In genomic region chr2:30270134-30270533, GRCm38 (mm10) we compare ENCODE assay signal across 9 mouse cellular contexts. TPM values are rescaled to one million over a fixed set of nuclear protein-coding genes. Genes with fewer than 3 reads are reported as not detected.
DNase-seq lines count a peak whose midpoint lies in the region; ATAC-seq and TF ChIP-seq lines count a peak whose summit lies in the region.
"Had no signal": no experiment of that assay in that cellular context is flagged by ENCODE, and none has a peak within 500 bp of the region (broad histone marks: within the 10 kb centered on the region; RNA-seq: fewer than 3 reads in every experiment).

No protein-coding gene starts in this region.

- H3K27ac ChIP-seq in embryonic facial prominence, embryonic 11.5 days (replicated peaks; ENCODE audit: low read depth, low read length): no peak overlapping the region
- peak overlapping the region; percentile 40 for H3K27ac ChIP-seq in kidney, adult 2 months (ENCODE audit: insufficient read depth, low read depth, low read length)
- no peak overlapping the region for H3K27ac ChIP-seq in limb, embryonic 12.5 days
- H3K27ac ChIP-seq in midbrain, embryonic 16.5 days (ENCODE audit: low read length): no peak overlapping the region; the same call in 1 of the 2 replicates

- TF ChIP-seq CTCF in kidney, adult 2 months (conservative IDR thresholded peaks at IDR 0.05; ENCODE audit: insufficient read depth, insufficient read length, low read depth, low read length): peak; percentile 72

- WGBS in embryonic facial prominence, embryonic 11.5 days: 30% methylated on average over 1 of the region's 1 CpGs
- 5% methylated on average over 1 of the region's 1 CpGs for WGBS in kidney, adult 2 months
- WGBS in limb, embryonic 12.5 days: 62% methylated on average over 1 of the region's 1 CpGs
- 79% methylated on average over 1 of the region's 1 CpGs for WGBS in midbrain, embryonic 16.5 days

- H3K4me1 ChIP-seq in embryonic facial prominence, embryonic 11.5 days (ENCODE audit: control insufficient read depth, insufficient read depth, low read length): peaks cover 4% of the 10 kb centered on the region; the same call in 1 of the 2 replicates
- H3K4me1 ChIP-seq in kidney, adult 2 months (ENCODE audit: control insufficient read depth, insufficient read depth, low read length): peaks cover 31% of the 10 kb centered on the region
- peaks cover 24% of the 10 kb centered on the region for H3K4me1 ChIP-seq in limb, embryonic 12.5 days (replicated peaks)
- 0 out of 2 replicates have a peak, but pooled peaks cover 2% of the 10 kb centered on the region for H3K4me1 ChIP-seq in midbrain, embryonic 16.5 days (ENCODE audit: control insufficient read depth, insufficient read depth, low read length)

- TF ChIP-seq POLR2A in kidney, adult 2 months (IDR thresholded peaks at IDR 0.05; ENCODE audit: low read depth, low read length): no peak

- no peaks in the 10 kb centered on the region for H3K27me3 ChIP-seq in embryonic facial prominence, embryonic 11.5 days (ENCODE audit: control insufficient read depth, insufficient read depth, low read length)
- H3K27me3 ChIP-seq in kidney, adult 2 months (replicated peaks; ENCODE audit: control insufficient read depth, insufficient read depth, low read length): no peaks in the 10 kb centered on the region
- H3K27me3 ChIP-seq in limb, embryonic 12.5 days: no peaks in the 10 kb centered on the region
- H3K27me3 ChIP-seq in midbrain, embryonic 16.5 days (ENCODE audit: control insufficient read depth, insufficient read depth, low read depth, low read length): no peaks in the 10 kb centered on the region

- no peaks in the 10 kb centered on the region for H3K9me3 ChIP-seq in embryonic facial prominence, embryonic 11.5 days (replicated peaks; ENCODE audit: control insufficient read depth, low read length)
- H3K9me3 ChIP-seq in limb, embryonic 12.5 days: no peaks in the 10 kb centered on the region
- H3K9me3 ChIP-seq in midbrain, embryonic 16.5 days (replicated peaks; ENCODE audit: control insufficient read depth, low read length, poor library complexity, severe bottlenecking): no peaks in the 10 kb centered on the region

- no peak overlapping the region for H3K4me3 ChIP-seq in embryonic facial prominence, embryonic 11.5 days (ENCODE audit: low read depth, low read length)
- H3K4me3 ChIP-seq in kidney, adult 2 months (ENCODE audit: insufficient read depth, low read depth, low read length): no peak overlapping the region
- H3K4me3 ChIP-seq in limb, embryonic 12.5 days (replicated peaks): no peak overlapping the region
- no peak overlapping the region for H3K4me3 ChIP-seq in midbrain, embryonic 16.5 days (ENCODE audit: low read depth, low read length)

- peak; percentile 81 for DNase-seq in CD4-positive, CD25-positive, alpha-beta regulatory T cell, adult 2 months (ENCODE audit: low read depth, low spot score)
- DNase-seq in adrenal gland, postnatal 10 days: peak; percentile 77
- DNase-seq in embryonic facial prominence, embryonic 11.5 days (ENCODE audit: low spot score): peak; percentile 81
- peak; percentile 92 for DNase-seq in heart, adult 8-10 months (ENCODE audit: low spot score)
- peak; percentile 90 for DNase-seq in kidney, adult 2 months
- DNase-seq in thymus, postnatal 0 days (ENCODE audit: low spot score): peak; percentile 73

- H3K36me3 ChIP-seq in embryonic facial prominence, embryonic 11.5 days (replicated peaks; ENCODE audit: control insufficient read depth, insufficient read depth, low read depth, low read length): no peaks in the 10 kb centered on the region
- no peaks in the 10 kb centered on the region; the same call in 1 of the 2 replicates for H3K36me3 ChIP-seq in kidney, adult 2 months (ENCODE audit: control insufficient read depth, insufficient read depth, low read length)
- H3K36me3 ChIP-seq in limb, embryonic 12.5 days: no peaks in the 10 kb centered on the region
- peaks cover 2% of the 10 kb centered on the region for H3K36me3 ChIP-seq in midbrain, embryonic 16.5 days (ENCODE audit: control insufficient read depth, insufficient read depth, low read length)

- H3K9ac ChIP-seq in embryonic facial prominence, embryonic 11.5 days (replicated peaks; ENCODE audit: low read length): no peak overlapping the region
- H3K9ac ChIP-seq in limb, embryonic 12.5 days (replicated peaks): no peak overlapping the region
- H3K9ac ChIP-seq in midbrain, embryonic 16.5 days (ENCODE audit: low read depth, low read length): no peak overlapping the region

- peak; percentile 63 for ATAC-seq in embryonic facial prominence, embryonic 11.5 days (replicated peaks; ENCODE audit: insufficient number of reproducible peaks, low FRiP score, low TSS enrichment, low read depth)
- peak; percentile 61; the same call in 1 of the 2 replicates for ATAC-seq in limb, embryonic 12.5 days (ENCODE audit: insufficient number of reproducible peaks, insufficient read depth, low FRiP score, low TSS enrichment, low read depth)
- peak; percentile 80 for ATAC-seq in midbrain, embryonic 16.5 days

- no peak overlapping the region for H3K4me2 ChIP-seq in embryonic facial prominence, embryonic 11.5 days (ENCODE audit: low read depth, low read length)
- no peak overlapping the region for H3K4me2 ChIP-seq in limb, embryonic 12.5 days
- H3K4me2 ChIP-seq in midbrain, embryonic 16.5 days (ENCODE audit: low read length): no peak overlapping the region

RNA-seq across cellular contexts. Expression of gene Phyhd1, which starts 4.1 kb away (rescaled TPM):
- total RNA-seq in adrenal gland, postnatal 10 days (2021): 10 to 100 TPM; 23.7 to 24.1 TPM
- 2.3 and 4.5 TPM in 2 replicates for polyA plus RNA-seq in embryonic facial prominence, embryonic 11.5 days (2014; fragmentation: Nextera tagmentation; extraction: Ambion mirVana)
- 100 to 1,000 TPM in 3 of 4 experiments, 10 to 100 TPM in 1; 97.7 to 135 (median 112) TPM for total RNA-seq in heart, adult 8-10 months (2022)
- 117 and 130 TPM in 2 replicates for polyA plus RNA-seq in kidney, adult 2 months (2012; rRNA removed)
- polyA plus RNA-seq in limb, embryonic 12.5 days (2016; fragmentation: Nextera tagmentation; extraction: Ambion mirVana): 2.6 and 3.6 TPM in 2 replicates
- 6.1 and 7.2 TPM in 2 replicates for polyA plus RNA-seq in midbrain, embryonic 16.5 days (2015; fragmentation: Nextera tagmentation; extraction: Ambion mirVana)
- 2.8 and 3.0 TPM in 2 replicates for polyA plus RNA-seq in thymus, postnatal 0 days (2015; fragmentation: Nextera tagmentation; extraction: Ambion mirVana)

RNA-seq across cellular contexts. Expression of gene Gm28038, which starts 10.7 kb away (rescaled TPM):
- not detected for total RNA-seq in adrenal gland, postnatal 10 days (2021)
- not detected in 2 replicates for polyA plus RNA-seq in embryonic facial prominence, embryonic 11.5 days (2014; fragmentation: Nextera tagmentation; extraction: Ambion mirVana)
- 1 to 10 TPM in 2 of 4 experiments, not detected in 2; 1.3 to 3.7 TPM for total RNA-seq in heart, adult 8-10 months (2022)
- polyA plus RNA-seq in kidney, adult 2 months (2012; rRNA removed): not detected in 2 replicates
- not detected in 2 replicates for polyA plus RNA-seq in limb, embryonic 12.5 days (2016; fragmentation: Nextera tagmentation; extraction: Ambion mirVana)
- not detected in 2 replicates for polyA plus RNA-seq in midbrain, embryonic 16.5 days (2015; fragmentation: Nextera tagmentation; extraction: Ambion mirVana)
- polyA plus RNA-seq in thymus, postnatal 0 days (2015; fragmentation: Nextera tagmentation; extraction: Ambion mirVana): not detected in 2 replicates
- total RNA-seq: left cerebral cortex, adult 8-10 months had no signal

RNA-seq across cellular contexts. Expression of gene Dolk, which starts 16.0 kb away (rescaled TPM):
- 10 to 100 TPM; 43.4 to 46.2 TPM for total RNA-seq in adrenal gland, postnatal 10 days (2021)
- 21.5 and 26.5 TPM in 2 replicates for polyA plus RNA-seq in embryonic facial prominence, embryonic 11.5 days (2014; fragmentation: Nextera tagmentation; extraction: Ambion mirVana)
- 10 to 100 TPM; 20.8 to 25.2 (median 24.1) TPM for total RNA-seq in heart, adult 8-10 months (2022)
- 29.6 and 32.4 TPM in 2 replicates for polyA plus RNA-seq in kidney, adult 2 months (2012; rRNA removed)
- polyA plus RNA-seq in limb, embryonic 12.5 days (2016; fragmentation: Nextera tagmentation; extraction: Ambion mirVana): 27.7 and 28.7 TPM in 2 replicates
- 38.0 and 40.9 TPM in 2 replicates for polyA plus RNA-seq in midbrain, embryonic 16.5 days (2015; fragmentation: Nextera tagmentation; extraction: Ambion mirVana)
- polyA plus RNA-seq in thymus, postnatal 0 days (2015; fragmentation: Nextera tagmentation; extraction: Ambion mirVana): 15.8 and 18.6 TPM in 2 replicates

RNA-seq across cellular contexts. Expression of gene Nup188, which starts 16.1 kb away (rescaled TPM):
- 10 to 100 TPM; 37.9 to 45.3 TPM for total RNA-seq in adrenal gland, postnatal 10 days (2021)
- 54.0 and 58.9 TPM in 2 replicates for polyA plus RNA-seq in embryonic facial prominence, embryonic 11.5 days (2014; fragmentation: Nextera tagmentation; extraction: Ambion mirVana)
- 10 to 100 TPM; 15.3 to 19.8 (median 16.4) TPM for total RNA-seq in heart, adult 8-10 months (2022)
- 17.5 and 18.7 TPM in 2 replicates for polyA plus RNA-seq in kidney, adult 2 months (2012; rRNA removed)
- polyA plus RNA-seq in limb, embryonic 12.5 days (2016; fragmentation: Nextera tagmentation; extraction: Ambion mirVana): 32.0 and 41.4 TPM in 2 replicates
- polyA plus RNA-seq in midbrain, embryonic 16.5 days (2015; fragmentation: Nextera tagmentation; extraction: Ambion mirVana): 18.9 and 19.6 TPM in 2 replicates
- 21.3 and 22.3 TPM in 2 replicates for polyA plus RNA-seq in thymus, postnatal 0 days (2015; fragmentation: Nextera tagmentation; extraction: Ambion mirVana)

RNA-seq across cellular contexts. Expression of gene Gm28035, which starts 29.8 kb away (rescaled TPM):
- total RNA-seq in adrenal gland, postnatal 10 days (2021): 1 to 10 TPM; 1.9 to 2.0 TPM
- 0.13 TPM in 1 of 2 replicates, not detected in the other for polyA plus RNA-seq in embryonic facial prominence, embryonic 11.5 days (2014; fragmentation: Nextera tagmentation; extraction: Ambion mirVana)
- total RNA-seq in heart, adult 8-10 months (2022): 1 to 10 TPM; 1.8 to 6.1 (median 3.6) TPM
- 6.4 and 12.7 TPM in 2 replicates for polyA plus RNA-seq in kidney, adult 2 months (2012; rRNA removed)
- polyA plus RNA-seq in limb, embryonic 12.5 days (2016; fragmentation: Nextera tagmentation; extraction: Ambion mirVana): 0.40 TPM in 1 of 2 replicates, not detected in the other
- polyA plus RNA-seq in midbrain, embryonic 16.5 days (2015; fragmentation: Nextera tagmentation; extraction: Ambion mirVana): 0.26 and 0.27 TPM in 2 replicates
- 0.04 and 0.08 TPM in 2 replicates for polyA plus RNA-seq in thymus, postnatal 0 days (2015; fragmentation: Nextera tagmentation; extraction: Ambion mirVana)

Comparison
In these comparisons a context has a peak if more than half of its experiments do, and no peak if none do; other contexts are left out.
1. RNA of gene Phyhd1, which starts 4.1 kb away (polyA plus RNA-seq): 117 to 130 TPM in kidney, adult 2 months; 6.1 to 7.2 TPM in midbrain, embryonic 16.5 days, 2.6 to 3.6 TPM in limb, embryonic 12.5 days, 2.8 to 3.0 TPM in thymus, postnatal 0 days and 2.3 to 4.5 TPM in embryonic facial prominence, embryonic 11.5 days; every median in the first group is over 10 times any median in the second.
2. Peak in every context shown above with its lines, with median percentiles within 50 percentile points of each other: DNase-seq and ATAC-seq.